Mouse (Mus musculus): ENCODE results near the gene Krt6a. TPM values are rescaled to one million over a fixed set of nuclear protein-coding genes. Genes with fewer than 3 reads are reported as not detected.

Gene Krt6a
- polyA plus RNA-seq, 1 experiment from 2014 or later: not detected

- Histone ChIP-seq H3K36me3 (ENCODE audit: control insufficient read depth, insufficient read depth, low read length) (no peaks in the 10 kb centered on the region), H3K27ac (ENCODE audit: low read depth, low read length) (no peak within 1 kb of the TSS), H3K9ac (ENCODE audit: low read depth, low read length) (no peak within 1 kb of the TSS), H3K4me2 (replicated peaks; ENCODE audit: low read depth, low read length) (no peak within 1 kb of the TSS), H3K4me1 (ENCODE audit: control insufficient read depth, insufficient read depth, low read length) (no peaks in the 10 kb centered on the region), H3K4me3 (ENCODE audit: low read length) (no peak within 1 kb of the TSS), H3K27me3 (ENCODE audit: control insufficient read depth, insufficient read depth, low read length) (no peaks in the 10 kb centered on the region), H3K9me3 (ENCODE audit: control insufficient read depth, low read length) (no peaks in the 10 kb centered on the region)
- 91% methylated on average over 2 of the region's 2 CpGs for WGBS
- ATAC-seq (ENCODE audit: low FRiP score, low TSS enrichment): no peak
These were observed 13.9 kb downstream of the Krt6a start, which contains the start of gene Krt6b for GRCm38 (mm10) chr15:101680187-101680586. Krt6b (minus strand) TSS chr15:101680287.

DNA sequence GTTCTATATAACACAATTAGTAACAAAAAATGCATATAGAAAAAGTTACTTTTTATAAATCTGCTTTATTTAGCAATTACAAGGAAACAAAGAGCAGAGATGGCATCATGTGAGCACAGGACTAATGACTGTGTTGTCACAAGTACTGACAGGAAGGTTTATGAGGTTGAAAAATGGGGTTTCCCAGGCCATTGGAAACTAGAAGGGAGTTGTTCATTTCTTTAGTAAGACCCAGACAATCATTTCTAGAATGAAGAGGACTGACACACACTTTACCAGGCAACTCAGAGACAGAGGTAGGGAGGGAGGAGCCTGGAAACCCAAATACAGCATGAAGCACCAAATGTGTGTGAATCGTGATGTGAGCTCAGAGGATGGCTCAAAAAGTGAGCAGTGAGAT is 18.1 kb downstream of the Krt6a start:
- no peak overlapping the region for H3K27ac ChIP-seq (ENCODE audit: low read depth, low read length)
- 89% methylated on average over 1 of the region's 1 CpGs for WGBS
- no peaks in the 10 kb centered on the region for H3K27me3 ChIP-seq (ENCODE audit: control insufficient read depth, insufficient read depth, low read length)
- no peak overlapping the region for H3K9ac ChIP-seq (ENCODE audit: low read depth, low read length)
- no peak overlapping the region for H3K4me3 ChIP-seq (ENCODE audit: low read length)
- no peak for ATAC-seq (ENCODE audit: low FRiP score, low TSS enrichment)
- no peaks in the 10 kb centered on the region for H3K9me3 ChIP-seq (ENCODE audit: control insufficient read depth, low read length)
- H3K4me2 ChIP-seq (replicated peaks; ENCODE audit: low read depth, low read length): no peak overlapping the region
- H3K36me3 ChIP-seq (ENCODE audit: control insufficient read depth, insufficient read depth, low read length): no peaks in the 10 kb centered on the region
- no peaks in the 10 kb centered on the region for H3K4me1 ChIP-seq (ENCODE audit: control insufficient read depth, insufficient read depth, low read length)

- Histone ChIP-seq H3K9me3 (ENCODE audit: control insufficient read depth, low read length) (no peaks in the 10 kb centered on the region), H3K4me3 (ENCODE audit: low read length) (no peak overlapping the region), H3K27me3 (ENCODE audit: control insufficient read depth, insufficient read depth, low read length) (no peaks in the 10 kb centered on the region), H3K36me3 (ENCODE audit: control insufficient read depth, insufficient read depth, low read length) (no peaks in the 10 kb centered on the region), H3K27ac (ENCODE audit: low read depth, low read length) (no peak overlapping the region), H3K9ac (ENCODE audit: low read depth, low read length) (no peak overlapping the region), H3K4me2 (replicated peaks; ENCODE audit: low read depth, low read length) (no peak overlapping the region), H3K4me1 (ENCODE audit: control insufficient read depth, insufficient read depth, low read length) (no peaks in the 10 kb centered on the region)
- 84% methylated on average over 5 of the region's 5 CpGs for WGBS
- ATAC-seq (ENCODE audit: low FRiP score, low TSS enrichment): no peak
These were observed 41.3 kb downstream of the Krt6a start for GRCm38 (mm10) chr15:101652736-101653265.

DNA sequence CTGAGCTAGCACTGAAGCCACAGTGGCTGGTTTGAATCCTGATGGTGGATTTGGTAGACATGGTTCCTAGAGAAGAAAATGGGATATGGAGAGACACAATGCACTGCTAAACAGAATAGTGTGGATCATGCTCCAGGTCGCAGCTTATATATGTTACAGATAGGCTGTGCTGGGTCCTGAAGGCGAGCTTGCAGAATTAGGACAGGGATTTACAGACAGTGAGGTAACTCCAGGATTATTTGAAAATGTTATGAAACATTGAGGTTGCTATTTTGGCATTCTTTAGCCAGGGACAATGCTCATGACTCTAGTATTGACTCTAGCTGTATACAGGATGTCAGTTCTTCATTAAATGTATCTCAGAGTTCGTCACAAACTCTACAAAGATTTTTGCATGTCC is 46.8 kb downstream of the Krt6a start, which contains the start of gene Gm5478:
Gene Gm5478, minus strand, starts transcription at position 101 of the 400 bp plus-strand sequence.
- no peak for ATAC-seq (ENCODE audit: low FRiP score, low TSS enrichment)
- no peak within 1 kb of the TSS for H3K4me3 ChIP-seq (ENCODE audit: low read length)
- no peaks in the 10 kb centered on the region for H3K36me3 ChIP-seq (ENCODE audit: control insufficient read depth, insufficient read depth, low read length)
- H3K4me2 ChIP-seq (replicated peaks; ENCODE audit: low read depth, low read length): no peak within 1 kb of the TSS
- no peak within 1 kb of the TSS for H3K27ac ChIP-seq (ENCODE audit: low read depth, low read length)
- 77% methylated on average over 3 of the region's 3 CpGs for WGBS
- H3K9ac ChIP-seq (ENCODE audit: low read depth, low read length): no peak within 1 kb of the TSS
- H3K4me1 ChIP-seq (ENCODE audit: control insufficient read depth, insufficient read depth, low read length): no peaks in the 10 kb centered on the region
- no peaks in the 10 kb centered on the region for H3K27me3 ChIP-seq (ENCODE audit: control insufficient read depth, insufficient read depth, low read length)
- H3K9me3 ChIP-seq (ENCODE audit: control insufficient read depth, low read length): no peaks in the 10 kb centered on the region

Small RNA genes within 50 kb of the gene (microRNA-seq; reads per million reads assigned to microRNA genes)
- gene Gm44323 (not detected), gene Gm44342 (not detected), gene Gm44383 (not detected), gene Gm44479 (not detected)

Other genes with a start within 250 kb of the Krt6a start
- gene Krt88, start 246.6 kb downstream of the Krt6a start, polyA plus RNA-seq (2014; fragmentation: Nextera tagmentation; extraction: Ambion mirVana): 0.21 TPM in 1 of 2 replicates, not detected in the other
- not detected in 2 replicates for gene Krt81, start 230.6 kb downstream of the Krt6a start, polyA plus RNA-seq (2014; fragmentation: Nextera tagmentation; extraction: Ambion mirVana)
- gene Krt86, start 220.8 kb downstream of the Krt6a start, polyA plus RNA-seq (2014; fragmentation: Nextera tagmentation; extraction: Ambion mirVana): not detected in 2 replicates
- not detected in 2 replicates for gene Krt83, start 202.8 kb downstream of the Krt6a start, polyA plus RNA-seq (2014; fragmentation: Nextera tagmentation; extraction: Ambion mirVana)
- not detected in 2 replicates for gene Gm49425, start 177.0 kb downstream of the Krt6a start, polyA plus RNA-seq (2014; fragmentation: Nextera tagmentation; extraction: Ambion mirVana)
- gene Krt84, start 161.5 kb downstream of the Krt6a start, polyA plus RNA-seq (2014; fragmentation: Nextera tagmentation; extraction: Ambion mirVana): not detected in 2 replicates
- gene Krt82, start 143.6 kb downstream of the Krt6a start, polyA plus RNA-seq (2014; fragmentation: Nextera tagmentation; extraction: Ambion mirVana): not detected in 2 replicates
- gene Krt90, start 131.4 kb downstream of the Krt6a start, polyA plus RNA-seq (2014; fragmentation: Nextera tagmentation; extraction: Ambion mirVana): 0.17 and 0.22 TPM in 2 replicates
- 0.11 and 0.23 TPM in 2 replicates for gene Krt75, start 120.4 kb downstream of the Krt6a start, polyA plus RNA-seq (2014; fragmentation: Nextera tagmentation; extraction: Ambion mirVana)
- not detected in 2 replicates for gene Gm5414, start 66.1 kb downstream of the Krt6a start, polyA plus RNA-seq (2014; fragmentation: Nextera tagmentation; extraction: Ambion mirVana)
- gene Gm5478, start 46.9 kb downstream of the Krt6a start, polyA plus RNA-seq (2014; fragmentation: Nextera tagmentation; extraction: Ambion mirVana): not detected in 2 replicates
- not detected in 2 replicates for gene Krt6b, start 14.0 kb downstream of the Krt6a start, polyA plus RNA-seq (2014; fragmentation: Nextera tagmentation; extraction: Ambion mirVana)
- gene Krt5, start 18.6 kb upstream of the Krt6a start, polyA plus RNA-seq (2014; fragmentation: Nextera tagmentation; extraction: Ambion mirVana): not detected in 2 replicates
- gene Krt71, start 48.8 kb upstream of the Krt6a start, polyA plus RNA-seq (2014; fragmentation: Nextera tagmentation; extraction: Ambion mirVana): not detected in 2 replicates
- not detected in 2 replicates for gene Krt72, start 92.2 kb upstream of the Krt6a start, polyA plus RNA-seq (2014; fragmentation: Nextera tagmentation; extraction: Ambion mirVana)
- not detected in 2 replicates for gene Krt73, start 108.0 kb upstream of the Krt6a start, polyA plus RNA-seq (2014; fragmentation: Nextera tagmentation; extraction: Ambion mirVana)
- gene Krt2, start 123.9 kb upstream of the Krt6a start, polyA plus RNA-seq (2014; fragmentation: Nextera tagmentation; extraction: Ambion mirVana): not detected in 2 replicates
- gene Krt1, start 156.5 kb upstream of the Krt6a start, polyA plus RNA-seq (2014; fragmentation: Nextera tagmentation; extraction: Ambion mirVana): 0.93 and 1.8 TPM in 2 replicates
- gene Krt77, start 175.4 kb upstream of the Krt6a start, polyA plus RNA-seq (2014; fragmentation: Nextera tagmentation; extraction: Ambion mirVana): 0.06 TPM in 1 of 2 replicates, not detected in the other
- gene Krt76, start 198.6 kb upstream of the Krt6a start, polyA plus RNA-seq (2014; fragmentation: Nextera tagmentation; extraction: Ambion mirVana): not detected in 2 replicates
- 0.11 and 0.38 TPM in 2 replicates for gene Krt4, start 230.4 kb upstream of the Krt6a start, polyA plus RNA-seq (2014; fragmentation: Nextera tagmentation; extraction: Ambion mirVana)
- 0.41 and 0.49 TPM in 2 replicates for gene Krt79, start 246.0 kb upstream of the Krt6a start, polyA plus RNA-seq (2014; fragmentation: Nextera tagmentation; extraction: Ambion mirVana)

Measured in kidney, embryonic 14.5 days (tissue).